Mouse (Mus musculus) kidney, embryonic 14.5 days (tissue): Measurements from ENCODE around the gene Wbp2. TPM values are rescaled to one million over a fixed set of nuclear protein-coding genes. Genes with fewer than 3 reads are reported as not detected.

ENCODE experiments used
- ATAC-seq: fragments of 200-750 bp; cut with Nextera tagmentation; 2 replicates; pipeline ENCODE4 v1.8.0; 2017; ENCODE audit warnings: moderate number of reproducible peaks, mild to moderate bottlenecking, moderate TSS enrichment, moderate library complexity; ENCODE audit not compliant: low FRiP score, low TSS enrichment
- H3K27ac ChIP-seq: fragments of 300-500 bp; sonication (generic); 2 replicates; pipeline ENCODE4 v1.5.1; 2014; ENCODE audit warnings: low read depth, mild to moderate bottlenecking, low read length, moderate library complexity, mixed read lengths
- H3K27me3 ChIP-seq: fragments of 300-500 bp; sonication (generic); 2 replicates; pipeline ENCODE4 v1.6.1; 2014; ENCODE audit warnings: mild to moderate bottlenecking, low read length; ENCODE audit not compliant: control insufficient read depth, insufficient read depth
- H3K36me3 ChIP-seq: fragments of 300-500 bp; sonication (generic); 2 replicates; pipeline ENCODE4 v1.6.1; 2014; ENCODE audit warnings: low read length, mixed read lengths; ENCODE audit not compliant: control insufficient read depth, insufficient read depth
- H3K4me1 ChIP-seq: fragments of 300-500 bp; sonication (generic); 2 replicates; pipeline ENCODE4 v1.6.1; 2014; ENCODE audit warnings: low read length, mixed read lengths; ENCODE audit not compliant: control insufficient read depth, insufficient read depth
- H3K4me2 ChIP-seq: fragments of 300-500 bp; sonication (generic); replicated peaks from 2 replicates; pipeline ENCODE4 v1.6.1; 2014; ENCODE audit warnings: low read depth, mild to moderate bottlenecking, low read length
- H3K4me3 ChIP-seq: fragments of 300-500 bp; sonication (generic); 2 replicates; pipeline ENCODE4 v1.5.1; 2014; ENCODE audit warnings: mild to moderate bottlenecking, low read length
- H3K9ac ChIP-seq: fragments of 300-500 bp; sonication (generic); 2 replicates; pipeline ENCODE4 v1.6.1; 2014; ENCODE audit warnings: low read depth, mild to moderate bottlenecking, low read length, moderate library complexity
- H3K9me3 ChIP-seq: fragments of 300-500 bp; sonication (generic); 2 replicates; pipeline ENCODE4 v1.6.1; 2016; ENCODE audit warnings: low read length; ENCODE audit not compliant: control insufficient read depth
- whole genome bisulfite sequencing: fragments of 180-500 bp; shearing (Covaris S2); extraction: QIAGEN DNeasy Blood & Tissue Kit; methylation state at CpG from one replicate; pipeline ENCODE4 v1.1.7; 2014; 5-methylcytosine and 5-hydroxymethylcytosine counted together
- polyA plus RNA-seq: library from polyadenylated mRNA; unstranded; fragments of >200 nt; fragmentation: Nextera tagmentation; extraction: Ambion mirVana; gene quantifications from 2 replicates; pipeline ENCODE4 v1.2.1, GENCODE M21; 2014

Gene Wbp2
- 55.2 and 80.2 TPM in 2 replicates for polyA plus RNA-seq

- Histone ChIP-seq H3K9ac (peak within 1 kb of the TSS; percentile 50), H3K4me3 (peak within 1 kb of the TSS; percentile 50), H3K27ac (peak within 1 kb of the TSS; percentile 76), H3K27me3 (no peaks in the 10 kb centered on the region), H3K9me3 (no peaks in the 10 kb centered on the region), H3K4me2 (peak within 1 kb of the TSS; percentile 61), H3K36me3 (peaks cover 24% of the 10 kb centered on the region), H3K4me1 (peaks cover 12% of the 10 kb centered on the region)
- peak; percentile 97 for ATAC-seq
- WGBS = 3% methylated on average over 40 of the region's 43 CpGs
These were observed at the start of gene Wbp2 for GRCm38 (mm10) chr11:116086258-116087193. TSS of gene Wbp2 (minus strand) at chr11:116086995.

GRCm38 (mm10) chr11:116134171-116134570 is 47.4 kb upstream of the Wbp2 start:
- Histone ChIP-seq H3K9me3 (no peaks in the 10 kb centered on the region), H3K4me3 (no peak overlapping the region), H3K4me1 (peaks cover 8% of the 10 kb centered on the region; the same call in 1 of the 2 replicates), H3K4me2 (no peak overlapping the region), H3K27me3 (no peaks in the 10 kb centered on the region), H3K36me3 (peaks cover 40% of the 10 kb centered on the region), H3K27ac (no peak overlapping the region), H3K9ac (no peak overlapping the region)
- WGBS = 80% methylated on average over 10 of the region's 10 CpGs
- no peak for ATAC-seq

GRCm38 (mm10) chr11:116133497-116133896 is 46.7 kb upstream of the Wbp2 start:
- 84% methylated on average over 5 of the region's 5 CpGs for whole genome bisulfite sequencing
- Histone ChIP-seq H3K27me3 (no peaks in the 10 kb centered on the region), H3K4me2 (no peak overlapping the region), H3K27ac (no peak overlapping the region), H3K9ac (no peak overlapping the region), H3K9me3 (no peaks in the 10 kb centered on the region), H3K36me3 (peaks cover 40% of the 10 kb centered on the region), H3K4me1 (peaks cover 8% of the 10 kb centered on the region; the same call in 1 of the 2 replicates), H3K4me3 (no peak overlapping the region)
- ATAC-seq = no peak

GRCm38 (mm10) chr11:116132366-116133333 is 45.9 kb upstream of the Wbp2 start:
- H3K36me3 ChIP-seq = peaks cover 40% of the 10 kb centered on the region
- no peak overlapping the region for H3K4me3 ChIP-seq
- H3K9me3 ChIP-seq = no peaks in the 10 kb centered on the region
- 84% methylated on average over 16 of the region's 16 CpGs for WGBS
- H3K4me1 ChIP-seq = peaks cover 6% of the 10 kb centered on the region
- H3K27me3 ChIP-seq = no peaks in the 10 kb centered on the region
- H3K4me2 ChIP-seq = no peak overlapping the region
- no peak overlapping the region for H3K27ac ChIP-seq
- H3K9ac ChIP-seq = no peak overlapping the region
- ATAC-seq = no peak

GRCm38 (mm10) chr11:116131349-116132170 is 44.8 kb upstream of the Wbp2 start:
- Histone ChIP-seq H3K27me3 (no peaks in the 10 kb centered on the region), H3K4me1 (peaks cover 7% of the 10 kb centered on the region), H3K4me2 (peak overlapping the region; percentile 73), H3K9ac (peak overlapping the region; percentile 72; the same call in 1 of the 2 replicates), H3K27ac (peak overlapping the region; percentile 94), H3K36me3 (peaks cover 39% of the 10 kb centered on the region), H3K4me3 (peak overlapping the region; percentile 67), H3K9me3 (no peaks in the 10 kb centered on the region)
- WGBS = 81% methylated on average over 15 of the region's 15 CpGs
- ATAC-seq = no peak

- Histone ChIP-seq H3K9me3 (no peaks in the 10 kb centered on the region), H3K4me1 (peaks cover 7% of the 10 kb centered on the region), H3K4me2 (peak within 1 kb of the TSS; percentile 73), H3K27ac (peak within 1 kb of the TSS; percentile 94), H3K9ac (peak within 1 kb of the TSS; percentile 72), H3K4me3 (peak within 1 kb of the TSS; percentile 67), H3K27me3 (no peaks in the 10 kb centered on the region), H3K36me3 (peaks cover 35% of the 10 kb centered on the region)
- peak; percentile 83 for ATAC-seq
- 2% methylated on average over 69 of the region's 69 CpGs for WGBS
These were observed 43.9 kb upstream of the Wbp2 start, which contains the start of gene Trim65 for GRCm38 (mm10) chr11:116130488-116131205. TSS of gene Trim65 (minus strand) at chr11:116131128.

- ATAC-seq = no peak
- Histone ChIP-seq H3K4me1 (peaks cover 7% of the 10 kb centered on the region), H3K27me3 (no peaks in the 10 kb centered on the region), H3K4me3 (peak overlapping the region; percentile 67), H3K36me3 (peaks cover 31% of the 10 kb centered on the region), H3K4me2 (peak overlapping the region; percentile 73), H3K27ac (peak overlapping the region; percentile 94), H3K9ac (peak overlapping the region; percentile 72), H3K9me3 (no peaks in the 10 kb centered on the region)
- 41% methylated on average over 8 of the region's 8 CpGs for WGBS
These were observed 43.2 kb upstream of the Wbp2 start for GRCm38 (mm10) chr11:116129993-116130487.
